Mouse (Mus musculus): ENCODE data around the gene Hoxb8.

Hoxb8 gene

GRCm38 (mm10) chr11:96315344-96315681, 33.6 kb downstream of the Hoxb8 start:
- no peak for DNase-seq (ENCODE audit: inconsistent ontology term)

- DNase-seq (ENCODE audit: inconsistent ontology term): no peak
Observed at GRCm38 (mm10) chr11:96316696-96317607, 35.2 kb downstream of the Hoxb8 start.

- no peak for DNase-seq (ENCODE audit: inconsistent ontology term)
Observed at GRCm38 (mm10) chr11:96317608-96318367, 36.1 kb downstream of the Hoxb8 start, which contains the start of gene Hoxb4. Hoxb4 (plus strand) TSS chr11:96318267.

- DNase-seq (ENCODE audit: inconsistent ontology term): no peak
Observed at GRCm38 (mm10) chr11:96318368-96319070, 36.8 kb downstream of the Hoxb8 start.

GRCm38 (mm10) chr11:96319071-96319902, 37.6 kb downstream of the Hoxb8 start:
- no peak for DNase-seq (ENCODE audit: inconsistent ontology term)

- DNase-seq (ENCODE audit: inconsistent ontology term): no peak
Observed at GRCm38 (mm10) chr11:96319910-96320309, 38.2 kb downstream of the Hoxb8 start.

GRCm38 (mm10) chr11:96320688-96321087, 39.0 kb downstream of the Hoxb8 start:
- no peak for DNase-seq (ENCODE audit: inconsistent ontology term)

GRCm38 (mm10) chr11:96321846-96322245, 40.1 kb downstream of the Hoxb8 start:
- DNase-seq (ENCODE audit: inconsistent ontology term): no peak

GRCm38 (mm10) chr11:96322738-96323137, 41.0 kb downstream of the Hoxb8 start:
- no peak for DNase-seq (ENCODE audit: inconsistent ontology term)

- DNase-seq (ENCODE audit: inconsistent ontology term): no peak
Observed at GRCm38 (mm10) chr11:96323154-96323553, 41.4 kb downstream of the Hoxb8 start, which contains the start of gene Hoxb3. Hoxb3 (plus strand) TSS chr11:96323326.

- DNase-seq (ENCODE audit: inconsistent ontology term): no peak
Observed at GRCm38 (mm10) chr11:96324125-96324524, 42.4 kb downstream of the Hoxb8 start.

GRCm38 (mm10) chr11:96324965-96325364, 43.3 kb downstream of the Hoxb8 start:
- no peak for DNase-seq (ENCODE audit: inconsistent ontology term)

- no peak for DNase-seq (ENCODE audit: inconsistent ontology term)
Observed at GRCm38 (mm10) chr11:96325747-96326212, 44.1 kb downstream of the Hoxb8 start.

GRCm38 (mm10) chr11:96326705-96327104, 45.0 kb downstream of the Hoxb8 start:
- no peak for DNase-seq (ENCODE audit: inconsistent ontology term)

GRCm38 (mm10) chr11:96327122-96327521, 45.4 kb downstream of the Hoxb8 start:
- no peak for DNase-seq (ENCODE audit: inconsistent ontology term)

GRCm38 (mm10) chr11:96327750-96328149, 46.0 kb downstream of the Hoxb8 start:
- DNase-seq (ENCODE audit: inconsistent ontology term): no peak

- DNase-seq (ENCODE audit: inconsistent ontology term): no peak
Observed at GRCm38 (mm10) chr11:96328605-96329004, 46.9 kb downstream of the Hoxb8 start.

GRCm38 (mm10) chr11:96332105-96332504, 50.4 kb downstream of the Hoxb8 start:
- DNase-seq (ENCODE audit: inconsistent ontology term): no peak

- DNase-seq (ENCODE audit: inconsistent ontology term): no peak
Observed at GRCm38 (mm10) chr11:96332618-96333032, 50.9 kb downstream of the Hoxb8 start.

- no peak for DNase-seq (ENCODE audit: inconsistent ontology term)
Observed at GRCm38 (mm10) chr11:96333241-96334001, 51.7 kb downstream of the Hoxb8 start.

All from Muller cell, postnatal 12 days (primary cell).